Mouse (Mus musculus): ENCODE data around the gene 2010109A12Rik. TPM values are rescaled to one million over a fixed set of nuclear protein-coding genes. Genes with fewer than 3 reads are reported as not detected.

2010109A12Rik gene
- polyA plus RNA-seq, 1 experiment from 2014 or later: 3.0 TPM

DNA sequence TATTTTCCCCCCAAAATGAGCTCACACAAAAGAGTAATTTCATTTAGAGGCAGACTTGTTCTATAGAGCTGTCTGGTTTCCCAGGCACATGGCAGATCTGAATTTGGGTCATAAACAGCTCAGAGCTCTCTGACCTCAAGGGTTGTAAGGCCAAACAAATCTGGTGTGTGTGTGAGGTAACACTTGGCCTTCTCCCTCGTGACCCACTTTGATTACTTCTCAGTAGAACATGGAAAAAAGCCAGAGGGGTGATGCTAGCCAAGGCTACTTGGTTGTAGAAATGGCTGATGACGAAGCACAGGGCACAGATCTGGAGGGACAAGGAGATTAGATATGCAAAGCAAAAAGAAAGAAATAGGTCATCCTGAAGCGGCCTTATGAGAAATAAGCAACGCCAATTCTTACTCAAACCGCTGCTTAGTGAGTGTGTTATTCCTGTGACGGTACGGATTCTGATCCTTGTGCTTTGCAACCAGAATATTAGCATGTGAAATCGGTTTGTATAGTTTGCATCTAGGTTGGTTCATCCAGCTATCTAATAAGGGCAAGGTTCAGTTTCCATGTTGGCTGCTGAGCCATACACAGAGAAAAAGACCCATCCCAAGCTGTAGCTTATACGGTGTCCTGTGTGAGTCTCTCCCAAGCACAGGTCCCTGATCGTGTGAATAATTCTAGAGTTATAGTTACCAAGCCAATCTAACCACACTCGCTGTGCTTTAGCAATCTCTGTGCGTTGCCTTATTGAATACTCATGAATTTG is 44.9 kb downstream of the 2010109A12Rik start:
- TF ChIP-seq CTCF (IDR thresholded peaks at IDR 0.05; ENCODE audit: low read depth): no peak
- H3K4me1 ChIP-seq (replicated peaks; ENCODE audit: insufficient read depth, low read length): no peaks in the 10 kb centered on the region
- ATAC-seq (replicated peaks; ENCODE audit: low FRiP score, low read depth): no peak
- H3K27ac ChIP-seq: no peak overlapping the region
- no peak overlapping the region for H3K4me3 ChIP-seq (replicated peaks; ENCODE audit: low read depth, low read length)
- no peaks in the 10 kb centered on the region for H3K36me3 ChIP-seq (ENCODE audit: insufficient read depth, low read length)
- WGBS: 85% methylated on average over 12 of the region's 12 CpGs
- DNase-seq (ENCODE audit: low spot score): no peak
- no peaks in the 10 kb centered on the region for H3K27me3 ChIP-seq (ENCODE audit: insufficient read depth, low read length)
- H3K9ac ChIP-seq (ENCODE audit: low read depth, low read length): no peak overlapping the region
- no peak overlapping the region for H3K4me2 ChIP-seq (ENCODE audit: low read length)
- H3K9me3 ChIP-seq (replicated peaks; ENCODE audit: low read length): no peaks in the 10 kb centered on the region

DNA sequence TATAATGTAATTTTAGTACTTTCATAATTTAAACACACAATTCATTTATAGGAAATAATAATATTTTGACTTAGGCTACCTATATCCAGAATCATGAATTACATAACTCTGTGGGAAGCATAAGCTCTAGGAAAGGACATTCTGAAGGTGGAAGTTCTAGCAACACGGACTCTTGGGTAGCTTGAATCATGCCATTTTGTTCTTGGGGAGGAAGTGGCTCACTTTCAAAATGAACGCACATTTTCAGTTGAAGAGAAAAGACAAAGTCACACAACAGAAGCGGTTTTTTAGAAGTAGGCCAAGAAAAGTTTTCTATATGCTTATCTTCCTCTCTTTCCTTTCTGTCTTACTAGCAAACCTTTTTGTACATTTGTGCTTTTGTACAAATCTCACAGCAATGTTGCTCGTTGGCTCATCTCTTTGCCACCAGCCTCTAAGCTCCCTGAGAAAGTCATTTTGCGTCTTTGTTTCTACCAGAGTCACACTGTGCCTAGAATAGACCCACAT is 49.5 kb downstream of the 2010109A12Rik start:
- Histone ChIP-seq H3K9ac (ENCODE audit: low read depth, low read length) (no peak overlapping the region), H3K4me1 (replicated peaks; ENCODE audit: insufficient read depth, low read length) (no peaks in the 10 kb centered on the region), H3K4me3 (replicated peaks; ENCODE audit: low read depth, low read length) (no peak overlapping the region), H3K27ac (no peak overlapping the region), H3K27me3 (ENCODE audit: insufficient read depth, low read length) (no peaks in the 10 kb centered on the region), H3K9me3 (replicated peaks; ENCODE audit: low read length) (no peaks in the 10 kb centered on the region), H3K36me3 (ENCODE audit: insufficient read depth, low read length) (no peaks in the 10 kb centered on the region), H3K4me2 (ENCODE audit: low read length) (no peak overlapping the region)
- no peak for DNase-seq (ENCODE audit: low spot score)
- TF ChIP-seq CTCF (IDR thresholded peaks at IDR 0.05; ENCODE audit: low read depth): no peak
- WGBS: 90% methylated on average over 5 of the region's 5 CpGs
- no peak for ATAC-seq (replicated peaks; ENCODE audit: low FRiP score, low read depth)

GRCm38 (mm10) chr5:93256820-93257405 is 50.6 kb downstream of the 2010109A12Rik start:
- Histone ChIP-seq H3K9me3 (replicated peaks; ENCODE audit: low read length) (no peaks in the 10 kb centered on the region), H3K9ac (ENCODE audit: low read depth, low read length) (no peak overlapping the region), H3K27me3 (ENCODE audit: insufficient read depth, low read length) (no peaks in the 10 kb centered on the region), H3K4me1 (replicated peaks; ENCODE audit: insufficient read depth, low read length) (no peaks in the 10 kb centered on the region), H3K4me3 (replicated peaks; ENCODE audit: low read depth, low read length) (no peak overlapping the region), H3K27ac (no peak overlapping the region), H3K4me2 (ENCODE audit: low read length) (no peak overlapping the region), H3K36me3 (ENCODE audit: insufficient read depth, low read length) (no peaks in the 10 kb centered on the region)
- ATAC-seq (replicated peaks; ENCODE audit: low FRiP score, low read depth) (no peak), DNase-seq (ENCODE audit: low spot score) (no peak)
- no peak for TF ChIP-seq CTCF (IDR thresholded peaks at IDR 0.05; ENCODE audit: low read depth)

- H3K27ac ChIP-seq: no peak overlapping the region
- no peaks in the 10 kb centered on the region for H3K27me3 ChIP-seq (ENCODE audit: insufficient read depth, low read length)
- H3K9me3 ChIP-seq (replicated peaks; ENCODE audit: low read length): no peaks in the 10 kb centered on the region
- no peak overlapping the region for H3K4me3 ChIP-seq (replicated peaks; ENCODE audit: low read depth, low read length)
- no peak overlapping the region for H3K9ac ChIP-seq (ENCODE audit: low read depth, low read length)
- ATAC-seq (replicated peaks; ENCODE audit: low FRiP score, low read depth) (no peak), DNase-seq (ENCODE audit: low spot score) (no peak)
- H3K4me1 ChIP-seq (replicated peaks; ENCODE audit: insufficient read depth, low read length): no peaks in the 10 kb centered on the region
- H3K4me2 ChIP-seq (ENCODE audit: low read length): no peak overlapping the region
- TF ChIP-seq CTCF (IDR thresholded peaks at IDR 0.05; ENCODE audit: low read depth): no peak
- H3K36me3 ChIP-seq (ENCODE audit: insufficient read depth, low read length): no peaks in the 10 kb centered on the region
Measured at GRCm38 (mm10) chr5:93259349-93259748, 53.0 kb downstream of the 2010109A12Rik start.

- Histone ChIP-seq H3K27ac (no peak overlapping the region), H3K4me2 (ENCODE audit: low read length) (no peak overlapping the region), H3K36me3 (ENCODE audit: insufficient read depth, low read length) (no peaks in the 10 kb centered on the region), H3K4me1 (replicated peaks; ENCODE audit: insufficient read depth, low read length) (peaks cover 3% of the 10 kb centered on the region; the same call in 1 of the 2 replicates), H3K4me3 (replicated peaks; ENCODE audit: low read depth, low read length) (no peak overlapping the region), H3K9me3 (replicated peaks; ENCODE audit: low read length) (no peaks in the 10 kb centered on the region), H3K9ac (ENCODE audit: low read depth, low read length) (no peak overlapping the region), H3K27me3 (ENCODE audit: insufficient read depth, low read length) (no peaks in the 10 kb centered on the region)
- 77% methylated on average over 3 of the region's 3 CpGs for WGBS
- no peak for TF ChIP-seq CTCF (IDR thresholded peaks at IDR 0.05; ENCODE audit: low read depth)
- ATAC-seq (replicated peaks; ENCODE audit: low FRiP score, low read depth) (no peak), DNase-seq (ENCODE audit: low spot score) (no peak)
Measured at GRCm38 (mm10) chr5:93260983-93261382, 54.7 kb downstream of the 2010109A12Rik start.

DNA sequence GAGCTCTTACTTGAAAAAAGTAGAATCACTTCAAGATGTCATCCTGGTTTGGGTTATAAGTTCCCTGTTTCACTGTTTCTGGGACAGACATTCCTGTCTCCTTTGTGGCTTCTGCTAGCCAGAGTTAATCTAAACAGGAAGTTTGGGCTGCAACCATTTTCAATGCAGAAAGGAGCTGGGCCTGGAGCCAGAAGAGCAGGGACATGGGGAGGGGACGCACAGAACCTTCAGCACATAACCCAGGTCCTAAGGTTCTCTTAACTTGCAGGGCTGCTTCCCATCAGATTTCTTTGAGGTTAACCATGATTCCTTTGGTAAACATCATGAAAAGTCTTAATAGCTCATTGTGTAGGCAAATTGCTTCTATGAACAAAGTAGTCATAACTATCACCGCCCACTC is 56.4 kb downstream of the 2010109A12Rik start:
- Histone ChIP-seq H3K27me3 (ENCODE audit: insufficient read depth, low read length) (no peaks in the 10 kb centered on the region), H3K4me3 (replicated peaks; ENCODE audit: low read depth, low read length) (no peak overlapping the region), H3K4me2 (ENCODE audit: low read length) (no peak overlapping the region), H3K27ac (no peak overlapping the region), H3K4me1 (replicated peaks; ENCODE audit: insufficient read depth, low read length) (peaks cover 5% of the 10 kb centered on the region; the same call in 1 of the 2 replicates), H3K9me3 (replicated peaks; ENCODE audit: low read length) (no peaks in the 10 kb centered on the region), H3K9ac (ENCODE audit: low read depth, low read length) (no peak overlapping the region), H3K36me3 (ENCODE audit: insufficient read depth, low read length) (no peaks in the 10 kb centered on the region)
- TF ChIP-seq CTCF (IDR thresholded peaks at IDR 0.05; ENCODE audit: low read depth): no peak
- ATAC-seq (replicated peaks; ENCODE audit: low FRiP score, low read depth) (no peak), DNase-seq (ENCODE audit: low spot score) (peak; percentile 38)
- 63% methylated on average over 2 of the region's 2 CpGs for WGBS

Other genes starting within 250 kb of the 2010109A12Rik start
- gene Sowahb, start 161.5 kb upstream of the 2010109A12Rik start, polyA plus RNA-seq (2015; fragmentation: Nextera tagmentation; extraction: Ambion mirVana): 1.8 and 2.2 TPM in 2 replicates
- gene Sept11, start 113.1 kb upstream of the 2010109A12Rik start, polyA plus RNA-seq (2015; fragmentation: Nextera tagmentation; extraction: Ambion mirVana): 140 and 154 TPM in 2 replicates
- gene Ccni, start within 50 bp of the 2010109A12Rik start, polyA plus RNA-seq (2015; fragmentation: Nextera tagmentation; extraction: Ambion mirVana): 119 and 121 TPM in 2 replicates
- gene Ccng2, start 60.7 kb downstream of the 2010109A12Rik start, polyA plus RNA-seq (2015; fragmentation: Nextera tagmentation; extraction: Ambion mirVana): 44.7 and 49.1 TPM in 2 replicates

Data from kidney, postnatal 0 days (tissue).